Mouse (Mus musculus) thymus, adult 2 months (tissue): Measurements from ENCODE around the gene 4921536K21Rik.
"Not testable (repeated sequence)": the region's sequence is repeated elsewhere in the genome, so short reads cannot be mapped to it uniquely, and the experiment has no call there.

ENCODE experiments used
- CTCF ChIP-seq: fragments of 200-500 bp; IDR thresholded peaks from 2 replicates; pipeline ENCODE4 v1.5.1; 2012; ENCODE audit warnings: mild to moderate bottlenecking, control low read depth, low read length, moderate library complexity, borderline replicate concordance; ENCODE audit not compliant: control insufficient read depth, poor library complexity, insufficient read depth; ENCODE audit errors: extremely low read depth
- POLR2A ChIP-seq: fragments of 200-500 bp; IDR thresholded peaks from 2 replicates; pipeline ENCODE4 v1.6.1; 2012; ENCODE audit warnings: mild to moderate bottlenecking, low read length, control low read depth, moderate library complexity; ENCODE audit not compliant: control insufficient read depth, poor library complexity, insufficient read depth; ENCODE audit errors: extremely low read depth

DNA sequence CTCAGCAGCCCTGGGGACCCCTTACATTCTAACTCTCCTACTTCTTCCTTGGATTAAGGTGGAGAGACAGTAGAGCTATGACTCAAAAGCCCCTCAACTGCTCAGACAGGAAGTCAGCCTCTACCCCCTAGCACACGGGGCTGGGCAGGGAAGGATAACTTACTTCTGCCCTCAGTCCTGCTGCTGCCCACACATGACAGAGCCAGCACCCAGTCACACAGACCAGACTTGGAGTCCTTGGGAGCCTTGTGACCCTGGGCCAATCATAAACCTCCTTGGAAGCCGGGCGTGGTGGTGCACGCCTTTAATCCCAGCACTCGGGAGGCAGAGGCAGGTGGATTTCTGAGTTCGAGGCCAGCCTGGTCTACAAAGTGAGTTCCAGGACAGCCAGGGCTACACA lies 16.5 kb upstream of the 4921536K21Rik start:
- not testable (repeated sequence) for TF ChIP-seq CTCF, POLR2A
